Mouse (Mus musculus) pancreas, adult 10 weeks (tissue): ENCODE measurements around the gene Krt222. TPM values are rescaled to one million over a fixed set of nuclear protein-coding genes. Genes with fewer than 3 reads are reported as not detected.

Experiments
- polyA plus RNA-seq: library from polyadenylated mRNA; stranded (reverse); fragments of 350-450 nt; fragmentation: Illumina TruSeq; extraction: RNeasy Lipid Tissue Mini Kit (QIAGEN cat#74804); gene quantifications from one replicate; pipeline ENCODE4 v1.2.3, GENCODE M21; 2015; ENCODE audit warnings: low read depth, low replicate concordance; ENCODE audit not compliant: insufficient read depth

The Krt222 gene
- polyA plus RNA-seq, result 0.42 TPM

GRCm38 (mm10) chr11:99243820-99244374 lies at the start of gene Krt222:
Krt222 (minus strand) TSS chr11:99244085.

DNA sequence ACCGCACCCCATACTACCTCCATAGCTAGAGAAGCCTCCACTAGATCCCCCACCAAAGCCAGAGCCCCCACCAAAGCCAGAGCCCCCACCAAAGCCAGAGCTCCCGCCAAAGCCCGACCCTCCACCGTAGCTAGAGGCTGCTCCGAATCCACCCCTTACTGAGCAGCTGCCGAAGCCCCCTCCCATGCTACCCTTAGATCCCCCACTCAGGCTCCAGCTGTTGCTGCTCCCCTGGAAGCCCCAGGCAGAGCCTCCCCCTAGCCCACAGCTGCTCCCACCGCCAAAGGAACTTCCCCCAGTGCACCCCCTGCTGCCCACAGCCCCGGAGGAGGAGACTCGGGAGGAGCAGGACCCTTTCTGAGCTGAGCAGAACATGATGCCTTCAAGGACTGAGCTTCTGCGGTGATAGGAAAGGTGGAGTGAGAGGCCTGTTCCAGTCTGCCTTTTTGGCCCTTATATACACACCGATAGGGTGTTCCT lies 41.0 kb upstream of the Krt222 start, which contains the start of gene Krt24:
Gene Krt24, minus strand, starts transcription at position 430 of the 480 bp plus-strand sequence.

DNA sequence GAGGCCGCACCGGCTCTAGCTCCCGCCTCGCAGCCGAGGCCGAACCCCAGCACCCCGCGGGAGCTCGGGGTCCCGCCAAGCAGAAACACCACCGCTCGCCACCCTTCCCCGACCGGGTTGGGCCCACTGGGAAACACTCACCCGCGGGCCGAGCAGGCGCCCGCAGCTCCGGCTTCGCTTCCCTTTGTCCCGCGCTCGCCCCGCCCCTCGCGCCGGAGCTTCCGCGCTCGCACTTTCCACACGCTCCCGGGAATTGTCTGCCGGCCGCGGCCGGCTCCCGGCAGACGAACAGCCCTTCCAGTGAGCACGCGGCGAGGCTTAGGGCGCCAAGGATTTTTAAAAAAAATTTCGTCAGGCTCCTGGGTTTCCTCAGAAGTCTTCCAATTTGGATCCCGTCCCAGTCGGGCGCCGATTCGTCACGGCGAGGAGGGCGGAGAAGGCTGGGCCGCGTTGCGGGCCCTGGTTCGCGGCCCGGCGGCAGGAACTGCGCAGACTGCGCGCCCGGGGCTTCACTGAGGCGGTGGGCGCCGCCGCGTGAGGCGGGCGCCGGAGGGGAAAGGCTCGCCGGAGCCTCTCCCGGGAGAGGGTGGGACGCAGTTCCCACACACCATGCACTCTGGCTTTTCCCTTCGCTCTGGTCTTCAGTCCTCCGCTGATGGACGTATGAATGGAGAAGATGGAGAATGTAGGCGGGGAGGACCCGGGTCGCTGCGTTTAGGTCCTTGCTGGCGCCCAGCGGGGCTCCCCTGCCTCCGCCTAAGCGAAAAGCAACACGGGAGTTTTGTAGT lies 13.4 kb downstream of the Krt222 start, which contains the start of gene Smarce1:
Gene Smarce1, minus strand, starts transcription at position 757 of the 788 bp plus-strand sequence.

Other genes starting within 250 kb of the Krt222 start
- gene Top2a, start 219.9 kb downstream of the Krt222 start, polyA plus RNA-seq, result 1.4 TPM
- gene Igfbp4, start 202.8 kb downstream of the Krt222 start, polyA plus RNA-seq, result 81.0 TPM
- gene Tns4, start 154.8 kb downstream of the Krt222 start, polyA plus RNA-seq, result 0.55 TPM
- gene Ccr7, start 89.0 kb downstream of the Krt222 start, polyA plus RNA-seq, result 0.55 TPM
- 17.8 TPM for gene Smarce1, start 13.1 kb downstream of the Krt222 start, polyA plus RNA-seq
- not detected for gene Krt24, start 41.2 kb upstream of the Krt222 start, polyA plus RNA-seq
- not detected for gene Krt25, start 78.9 kb upstream of the Krt222 start, polyA plus RNA-seq
- gene Krt26, start 93.9 kb upstream of the Krt222 start, polyA plus RNA-seq, result not detected
- gene Krt27, start 107.0 kb upstream of the Krt222 start, polyA plus RNA-seq, result not detected
- not detected for gene Krt28, start 130.8 kb upstream of the Krt222 start, polyA plus RNA-seq
- 3.7 TPM for gene Krt10, start 145.3 kb upstream of the Krt222 start, polyA plus RNA-seq
- gene Krt12, start 178.2 kb upstream of the Krt222 start, polyA plus RNA-seq, result not detected
- gene Krt20, start 194.1 kb upstream of the Krt222 start, polyA plus RNA-seq, result not detected
- gene Krt23, start 249.1 kb upstream of the Krt222 start, polyA plus RNA-seq, result 2.0 TPM